Mouse (Mus musculus) effector memory CD4-positive, alpha-beta T cell, adult 5 months (primary cell): Measurements from ENCODE around the gene Vtn. TPM values are rescaled to one million over a fixed set of nuclear protein-coding genes. Genes with fewer than 3 reads are reported as not detected.

Experiments used
- polyA plus RNA-seq: library from polyadenylated mRNA; unstranded; fragments of 100-300 nt; shearing (Covaris generic); gene quantifications from one replicate; pipeline ENCODE4 v1.2.1, GENCODE M21; 2017

Gene Vtn
- polyA plus RNA-seq: not detected

GRCm38 (mm10) chr11:78499004-78499403 lies at the start of gene Vtn:
Vtn (plus strand) TSS chr11:78499091.

GRCm38 (mm10) chr11:78465568-78466180 lies 33.2 kb upstream of the Vtn start, which contains the start of gene Slc46a1:
Slc46a1 (plus strand) TSS chr11:78465697.

GRCm38 (mm10) chr11:78497544-78498522 lies 1.1 kb upstream of the Vtn start, which contains the start of gene Sarm1:
Sarm1 (minus strand) TSS chr11:78497754.

GRCm38 (mm10) chr11:78502909-78503650 lies 4.2 kb downstream of the Vtn start, which contains the start of gene Sebox:
Sebox (plus strand) TSS chr11:78503447.

GRCm38 (mm10) chr11:78512025-78512957 lies 13.4 kb downstream of the Vtn start, which contains the start of the genes Tmem199 and Poldip2:
Tmem199 (minus strand) TSS chr11:78512172.
Poldip2 (plus strand) TSS chr11:78512193.

GRCm38 (mm10) chr11:78536080-78536689 lies 37.3 kb downstream of the Vtn start, which contains the start of the genes Tnfaip1 and Ift20:
Tnfaip1 (minus strand) TSS chr11:78536332.
Ift20 (plus strand) TSS chr11:78536361.

GRCm38 (mm10) chr11:78550168-78551058 lies 51.5 kb downstream of the Vtn start, which contains the start of gene Tmem97:
Tmem97 (minus strand) TSS chr11:78550777.

Other genes with a start within 250 kb of the Vtn start
- 57.5 TPM for gene 2610507B11Rik, start 237.3 kb upstream of the Vtn start, polyA plus RNA-seq
- not detected for gene BC030499, start 208.2 kb upstream of the Vtn start, polyA plus RNA-seq
- gene Spag5, start 197.6 kb upstream of the Vtn start, polyA plus RNA-seq: 1.2 TPM
- 3.8 TPM for gene Aldoc, start 176.1 kb upstream of the Vtn start, polyA plus RNA-seq
- gene Pigs, start 170.7 kb upstream of the Vtn start, polyA plus RNA-seq: 65.6 TPM
- 30.0 TPM for gene Unc119, start 155.6 kb upstream of the Vtn start, polyA plus RNA-seq
- gene Foxn1, start 112.5 kb upstream of the Vtn start, polyA plus RNA-seq: not detected
- not detected for gene Slc13a2, start 76.9 kb upstream of the Vtn start, polyA plus RNA-seq
- 1.0 TPM for gene Slc46a1, start 33.4 kb upstream of the Vtn start, polyA plus RNA-seq
- gene Sarm1, start 1.3 kb upstream of the Vtn start, polyA plus RNA-seq: 1.8 TPM
- gene Sebox, start 4.4 kb downstream of the Vtn start, polyA plus RNA-seq: not detected
- 16.0 TPM for gene Tmem199, start 13.1 kb downstream of the Vtn start, polyA plus RNA-seq
- 31.8 TPM for gene Poldip2, start 13.1 kb downstream of the Vtn start, polyA plus RNA-seq
- gene Tnfaip1, start 37.2 kb downstream of the Vtn start, polyA plus RNA-seq: 11.7 TPM
- 50.3 TPM for gene Ift20, start 37.3 kb downstream of the Vtn start, polyA plus RNA-seq
- gene Tmem97, start 51.7 kb downstream of the Vtn start, polyA plus RNA-seq: 17.7 TPM
- 10.0 TPM for gene Nlk, start 198.3 kb downstream of the Vtn start, polyA plus RNA-seq